Mouse (Mus musculus) activated CD4-positive, CD25-positive, alpha-beta regulatory T cell, adult 4 months (primary cell): ENCODE results near the gene Dcaf17. TPM values are rescaled to one million over a fixed set of nuclear protein-coding genes. Genes with fewer than 3 reads are reported as not detected.

Source experiments
- ATAC-seq: one replicate; pipeline ENCODE4 v1.8.0; 2017
- polyA plus RNA-seq, 2 experiments: library from polyadenylated mRNA; unstranded; fragments of 100-300 nt; shearing (Covaris generic); gene quantifications; one replicate each; pipeline ENCODE4 v1.2.1; 2017

The Dcaf17 gene
- polyA plus RNA-seq, 2 experiments from 2014 or later: 22.1 to 22.4 TPM

- no peak for ATAC-seq
Observed at GRCm38 (mm10) chr2:71056115-71056835, 1.1 kb downstream of the Dcaf17 start.

GRCm38 (mm10) chr2:71071601-71072000 lies 16.5 kb downstream of the Dcaf17 start:
- ATAC-seq: no peak

- no peak for ATAC-seq
Observed at GRCm38 (mm10) chr2:71073330-71073729, 18.2 kb downstream of the Dcaf17 start.

- no peak for ATAC-seq
Observed at GRCm38 (mm10) chr2:71073828-71074227, 18.7 kb downstream of the Dcaf17 start.

GRCm38 (mm10) chr2:71082416-71082815 lies 27.3 kb downstream of the Dcaf17 start:
- no peak for ATAC-seq

GRCm38 (mm10) chr2:71083454-71084193 lies 28.5 kb downstream of the Dcaf17 start:
- no peak for ATAC-seq

GRCm38 (mm10) chr2:71089766-71090165 lies 34.6 kb downstream of the Dcaf17 start:
- ATAC-seq: no peak

- ATAC-seq: no peak
Observed at GRCm38 (mm10) chr2:71090660-71091445, 35.7 kb downstream of the Dcaf17 start.

GRCm38 (mm10) chr2:71096170-71096569 lies 41.0 kb downstream of the Dcaf17 start:
- no peak for ATAC-seq

GRCm38 (mm10) chr2:71102621-71103291 lies 47.6 kb downstream of the Dcaf17 start:
- no peak for ATAC-seq

- no peak for ATAC-seq
Observed at GRCm38 (mm10) chr2:71103292-71103680, 48.2 kb downstream of the Dcaf17 start.

- no peak for ATAC-seq
Observed at GRCm38 (mm10) chr2:71104696-71105095, 49.6 kb downstream of the Dcaf17 start.

GRCm38 (mm10) chr2:71105469-71106215 lies 50.5 kb downstream of the Dcaf17 start:
- no peak for ATAC-seq

GRCm38 (mm10) chr2:71107225-71107624 lies 52.1 kb downstream of the Dcaf17 start:
- ATAC-seq: no peak

GRCm38 (mm10) chr2:71108541-71108940 lies 53.4 kb downstream of the Dcaf17 start:
- ATAC-seq: no peak

- ATAC-seq: no peak
Observed at GRCm38 (mm10) chr2:71113489-71114171, 58.5 kb downstream of the Dcaf17 start.

- ATAC-seq: no peak
Observed at GRCm38 (mm10) chr2:71116151-71116550, 61.0 kb downstream of the Dcaf17 start.

- ATAC-seq: peak; percentile 36
Observed at GRCm38 (mm10) chr2:71117797-71118708, 62.9 kb downstream of the Dcaf17 start, which contains the start of gene Cybrd1. Gene Cybrd1 (plus strand): TSS chr2:71117923.

- ATAC-seq: no peak
Observed at GRCm38 (mm10) chr2:71120844-71121243, 65.7 kb downstream of the Dcaf17 start.

GRCm38 (mm10) chr2:71121406-71121805 lies 66.3 kb downstream of the Dcaf17 start:
- ATAC-seq: no peak
